Mouse (Mus musculus): ENCODE data around the gene Tmem212.
"Not testable (repeated sequence)": the region's sequence is repeated elsewhere in the genome, so short reads cannot be mapped to it uniquely, and the experiment has no call there.

Gene Tmem212

GRCm38 (mm10) chr3:27896318-27896892 is at the start of gene Tmem212:
TSS of gene Tmem212 (minus strand) at chr3:27896368.
- no peak for DNase-seq (ENCODE audit: low spot score)

GRCm38 (mm10) chr3:27945397-27945796 is 49.2 kb upstream of the Tmem212 start:
- DNase-seq (ENCODE audit: low spot score) = not testable (repeated sequence)

DNA sequence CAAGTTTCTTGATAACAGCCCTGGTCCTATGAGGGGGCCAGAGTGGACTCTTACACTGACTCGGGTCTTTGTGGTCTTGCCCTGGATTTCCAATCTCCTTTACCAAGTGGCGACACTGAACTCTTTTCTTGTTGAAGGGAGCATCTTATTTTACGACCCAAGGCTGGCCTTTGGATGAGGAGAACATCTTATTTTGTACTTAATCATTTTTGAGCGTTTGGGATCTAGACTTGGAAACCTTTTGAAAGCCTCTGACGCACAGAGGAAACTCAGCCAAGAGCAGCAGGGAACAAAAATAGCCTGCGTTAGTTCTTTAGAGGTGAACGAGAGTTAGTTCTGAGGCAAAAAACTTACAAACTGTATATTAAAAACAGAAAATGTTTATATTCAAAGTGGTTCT is 46.8 kb upstream of the Tmem212 start:
- DNase-seq (ENCODE audit: low spot score) = no peak

- DNase-seq (ENCODE audit: low spot score) = peak; percentile 14
Observed at GRCm38 (mm10) chr3:27941634-27942033, 45.5 kb upstream of the Tmem212 start.

GRCm38 (mm10) chr3:27938381-27939323 is 42.5 kb upstream of the Tmem212 start, which contains the start of gene Pld1:
TSS of gene Pld1 (plus strand) at chr3:27938695.
- DNase-seq (ENCODE audit: low spot score) = peak; percentile 68

- DNase-seq (ENCODE audit: low spot score) = no peak
Observed at GRCm38 (mm10) chr3:27937144-27938110, 41.3 kb upstream of the Tmem212 start.

DNA sequence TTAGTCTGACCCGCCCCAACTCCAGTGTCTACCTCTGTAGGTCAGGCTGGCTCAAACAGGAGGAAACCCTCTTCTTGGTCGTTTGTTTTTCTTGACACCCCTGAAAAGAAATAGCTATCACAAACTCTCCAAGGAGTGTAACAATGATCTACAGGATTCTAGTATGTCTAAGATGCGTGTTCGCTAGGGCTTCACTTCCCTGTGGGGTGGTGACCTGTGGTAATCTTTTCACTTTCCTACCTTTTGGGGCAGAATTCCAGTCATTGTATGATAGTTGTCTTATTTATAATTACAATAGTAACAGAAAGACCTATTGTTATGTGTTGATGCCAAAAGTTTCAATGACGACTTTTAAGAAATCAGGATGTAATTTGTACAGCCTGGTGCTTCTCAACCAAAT is 40.6 kb upstream of the Tmem212 start:
- no peak for DNase-seq (ENCODE audit: low spot score)

- no peak for DNase-seq (ENCODE audit: low spot score)
Observed at GRCm38 (mm10) chr3:27935644-27936043, 39.5 kb upstream of the Tmem212 start.

- DNase-seq (ENCODE audit: low spot score) = no peak
Observed at GRCm38 (mm10) chr3:27932391-27932790, 36.2 kb upstream of the Tmem212 start.

GRCm38 (mm10) chr3:27929219-27929618 is 33.1 kb upstream of the Tmem212 start:
- DNase-seq (ENCODE audit: low spot score) = no peak

GRCm38 (mm10) chr3:27924037-27924436 is 27.9 kb upstream of the Tmem212 start:
- no peak for DNase-seq (ENCODE audit: low spot score)

- no peak for DNase-seq (ENCODE audit: low spot score)
Observed at GRCm38 (mm10) chr3:27921268-27922020, 25.3 kb upstream of the Tmem212 start.

DNA sequence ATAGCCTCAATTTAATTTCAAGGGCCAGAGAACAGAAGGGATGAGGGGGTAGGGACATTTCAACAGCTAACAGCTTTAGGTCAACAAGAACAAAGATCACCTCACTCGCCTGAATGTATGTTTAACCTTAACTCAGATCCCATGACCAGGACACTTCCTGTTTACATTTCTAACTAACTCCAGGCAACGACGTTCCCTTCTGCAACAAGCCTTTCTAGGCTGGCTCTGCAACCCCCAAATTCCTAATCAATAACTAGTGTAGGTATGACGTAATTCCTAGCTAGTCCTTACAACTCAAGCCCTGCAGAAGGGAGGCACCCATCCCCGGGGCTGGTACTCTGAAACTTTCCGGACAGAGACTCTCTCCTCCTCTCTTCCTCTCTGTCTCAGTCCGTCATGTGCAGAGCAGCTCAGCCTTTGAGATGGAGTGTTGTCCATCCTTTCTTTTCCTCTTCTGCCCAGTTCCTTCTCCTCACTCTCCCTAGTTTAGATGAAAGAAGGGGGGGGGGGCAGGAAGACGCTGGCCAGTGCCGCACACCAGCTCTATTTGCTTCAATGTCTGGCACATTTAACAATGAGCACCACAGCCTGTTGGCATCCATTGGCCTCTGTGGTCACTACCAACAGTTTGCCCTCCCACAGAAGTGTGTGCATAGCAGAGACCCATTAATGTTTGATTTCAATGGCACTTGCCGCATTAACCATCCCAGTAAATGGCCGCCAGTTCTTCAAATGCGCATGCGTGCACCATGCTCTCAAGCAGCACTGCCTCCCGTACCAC is 22.7 kb upstream of the Tmem212 start:
- no peak for DNase-seq (ENCODE audit: low spot score)

- DNase-seq (ENCODE audit: low spot score) = no peak
Observed at GRCm38 (mm10) chr3:27909016-27909415, 12.8 kb upstream of the Tmem212 start.

DNA sequence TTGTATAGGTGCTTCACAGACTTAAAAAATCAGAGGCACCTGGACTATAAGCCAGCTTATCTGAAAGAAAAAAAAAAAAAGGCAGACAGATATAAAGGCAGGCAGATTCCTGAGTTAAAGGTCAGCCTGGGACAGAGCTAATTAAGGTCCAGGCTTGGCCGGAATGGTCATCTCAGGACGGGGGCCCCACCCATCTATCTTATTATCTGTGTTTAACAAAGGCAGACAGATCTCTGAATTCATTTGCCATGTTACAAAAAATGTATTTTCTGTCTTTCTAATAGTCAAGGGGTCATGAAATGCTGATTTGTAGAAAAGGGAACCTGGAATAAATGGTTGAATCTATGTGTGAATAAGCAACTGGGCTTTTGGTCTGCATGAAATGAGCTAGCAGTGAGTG is 12.1 kb upstream of the Tmem212 start:
- no peak for DNase-seq (ENCODE audit: low spot score)

GRCm38 (mm10) chr3:27907301-27907700 is 11.1 kb upstream of the Tmem212 start:
- no peak for DNase-seq (ENCODE audit: low spot score)

DNA sequence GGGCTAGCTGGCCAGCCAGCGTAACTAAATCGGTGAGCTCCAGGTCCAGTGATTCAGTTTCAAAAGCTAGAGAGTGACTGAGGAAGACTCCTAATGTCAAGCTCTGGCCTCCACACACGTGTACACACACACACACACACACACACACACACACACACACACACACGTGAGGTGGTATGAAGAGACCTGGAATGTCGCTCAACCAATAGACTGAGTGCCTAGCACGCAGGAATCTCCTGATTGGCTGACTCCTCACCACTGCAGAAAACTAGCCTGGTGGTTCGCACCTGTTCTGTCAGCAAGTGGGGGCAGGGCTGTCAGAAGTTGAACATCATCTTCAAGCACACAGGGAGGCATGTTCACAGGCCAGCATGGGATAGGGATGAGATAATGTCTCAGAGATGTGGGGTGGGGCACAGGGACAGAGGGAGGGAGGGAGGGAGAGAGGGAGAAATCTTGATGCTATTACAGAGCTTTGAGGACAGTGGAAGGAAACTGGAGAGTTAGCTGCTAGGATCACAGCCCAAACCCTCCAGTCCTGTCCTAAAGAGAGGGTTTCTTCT is 10.6 kb upstream of the Tmem212 start:
- no peak for DNase-seq (ENCODE audit: low spot score)

GRCm38 (mm10) chr3:27904659-27905330 is 8.6 kb upstream of the Tmem212 start:
- no peak for DNase-seq (ENCODE audit: low spot score)

DNA sequence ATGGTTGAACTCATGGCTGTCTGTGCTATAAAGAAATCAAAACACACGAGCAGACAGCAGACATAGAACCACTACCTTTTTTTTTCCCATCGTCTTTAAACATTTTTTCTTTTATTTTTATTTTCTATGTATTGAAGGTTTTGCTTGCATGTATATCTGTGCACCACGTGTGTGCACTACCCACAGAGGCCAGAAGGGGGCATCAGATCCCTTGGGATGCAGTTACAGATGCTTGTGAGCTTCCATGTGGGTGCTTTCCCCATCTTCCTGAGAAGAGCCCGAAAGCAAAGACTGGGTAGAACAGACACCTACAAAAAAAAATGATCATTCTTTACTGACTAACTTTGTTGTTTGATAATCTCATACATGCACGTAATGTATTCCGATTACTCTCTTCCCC is 5.7 kb upstream of the Tmem212 start:
- DNase-seq (ENCODE audit: low spot score) = no peak
